Mouse (Mus musculus): ENCODE data around the gene Rnf41. TPM values are rescaled to one million over a fixed set of nuclear protein-coding genes. Genes with fewer than 3 reads are reported as not detected.

The Rnf41 gene
- polyA plus RNA-seq (2015; fragmentation: Nextera tagmentation; extraction: Ambion mirVana): 34.9 and 39.3 TPM in 2 replicates

DNA sequence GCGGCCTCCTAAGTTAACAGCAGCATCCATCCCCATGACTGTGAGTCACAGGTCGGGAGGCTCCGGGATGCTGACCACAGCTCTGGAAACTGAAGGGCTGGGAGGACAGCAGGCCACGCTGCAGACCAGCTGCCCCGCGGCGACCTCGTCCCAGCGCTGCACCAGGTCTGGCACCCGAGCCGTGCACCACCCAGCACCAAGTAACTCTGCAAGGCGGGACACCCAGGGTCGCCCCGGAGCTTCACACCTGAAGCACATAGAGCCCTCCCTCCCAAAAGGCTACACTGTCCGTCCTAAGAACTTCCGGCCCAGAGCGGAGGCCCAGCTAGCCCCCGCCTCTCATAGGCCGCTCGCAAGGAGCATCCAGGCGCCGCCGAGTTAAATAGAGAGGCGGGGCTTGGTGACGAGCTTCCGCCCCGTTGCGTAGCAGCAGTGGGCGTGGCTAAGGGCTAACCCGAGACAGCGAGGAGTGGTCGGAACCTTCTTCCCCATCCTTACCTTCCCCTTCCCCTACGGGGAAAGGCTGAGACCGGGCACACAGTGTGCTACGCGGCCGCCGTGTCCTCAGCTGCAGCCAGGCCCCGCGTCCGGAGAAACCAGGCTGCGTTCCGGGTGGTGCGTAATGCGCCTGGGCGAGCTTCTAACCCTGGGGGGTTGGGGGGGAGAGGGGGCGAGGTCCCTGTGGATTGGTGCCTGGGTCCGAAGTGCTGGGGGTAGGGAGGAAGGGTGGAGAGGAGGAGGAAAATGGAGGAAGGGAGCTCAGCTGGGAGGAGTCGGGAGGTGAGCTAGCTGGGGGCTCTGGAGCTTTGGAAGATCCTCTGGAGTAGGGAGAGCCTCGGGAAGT lies at the start of gene Rnf41, which contains the start of gene Nabp2:
Gene Rnf41 (plus strand): TSS at position 447 of the 844 bp plus-strand sequence.
Gene Nabp2 (minus strand): TSS at position 282 of the 844 bp plus-strand sequence.
- Histone ChIP-seq H3K4me2 (ENCODE audit: low read length) (peak within 1 kb of the TSS; percentile 86), H3K36me3 (ENCODE audit: insufficient read depth, low read length) (peaks cover 12% of the 10 kb centered on the region; the same call in 1 of the 2 replicates), H3K9ac (ENCODE audit: low read depth, low read length) (peak within 1 kb of the TSS; percentile 82), H3K4me3 (replicated peaks; ENCODE audit: low read depth, low read length) (peak within 1 kb of the TSS; percentile 80), H3K9me3 (replicated peaks; ENCODE audit: low read length) (no peaks in the 10 kb centered on the region), H3K27me3 (ENCODE audit: insufficient read depth, low read length) (no peaks in the 10 kb centered on the region), H3K27ac (peak within 1 kb of the TSS; percentile 95), H3K4me1 (replicated peaks; ENCODE audit: insufficient read depth, low read length) (peaks cover 15% of the 10 kb centered on the region)
- TF ChIP-seq CTCF (IDR thresholded peaks at IDR 0.05; ENCODE audit: low read depth): no peak
- ATAC-seq (replicated peaks; ENCODE audit: low FRiP score, low read depth) (peak; percentile 89), DNase-seq (ENCODE audit: low spot score) (peak; percentile 99)
- WGBS: under 1% methylated on average over 49 of the region's 50 CpGs

DNA sequence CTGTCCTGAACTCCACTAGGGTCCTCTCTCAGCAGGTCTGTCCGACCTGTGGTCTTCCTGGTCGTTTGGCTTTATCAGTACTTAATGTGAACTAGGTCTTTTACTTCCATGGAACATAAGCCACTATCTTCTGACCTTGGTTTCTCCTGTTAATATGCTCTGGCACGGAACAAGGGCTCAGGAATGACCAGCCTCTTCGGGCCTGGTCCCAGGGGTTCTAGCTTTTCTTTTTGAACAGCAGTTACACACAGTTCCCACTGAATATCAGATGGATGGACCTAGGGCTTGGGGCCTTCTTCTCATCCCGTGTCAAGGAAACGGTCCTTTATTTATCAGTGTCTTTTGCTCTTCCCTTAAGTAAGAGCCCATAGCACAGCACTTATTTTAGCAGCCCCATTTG lies 49.6 kb upstream of the Rnf41 start:
- 86% methylated on average over 6 of the region's 6 CpGs for WGBS

GRCm38 (mm10) chr10:128362568-128362967 lies 48.9 kb upstream of the Rnf41 start:
- no peak overlapping the region for H3K4me3 ChIP-seq (replicated peaks; ENCODE audit: low read depth, low read length)
- H3K9me3 ChIP-seq (replicated peaks; ENCODE audit: low read length): no peaks in the 10 kb centered on the region
- H3K9ac ChIP-seq (ENCODE audit: low read depth, low read length): no peak overlapping the region
- no peak overlapping the region for H3K27ac ChIP-seq
- peak; percentile 71 for TF ChIP-seq CTCF (IDR thresholded peaks at IDR 0.05; ENCODE audit: low read depth)
- WGBS: 45% methylated on average over 3 of the region's 3 CpGs
- H3K4me2 ChIP-seq (ENCODE audit: low read length): no peak overlapping the region
- H3K27me3 ChIP-seq (ENCODE audit: insufficient read depth, low read length): no peaks in the 10 kb centered on the region
- 0 out of 2 replicates have a peak, but pooled peaks cover 2% of the 10 kb centered on the region for H3K4me1 ChIP-seq (replicated peaks; ENCODE audit: insufficient read depth, low read length)
- peaks cover 55% of the 10 kb centered on the region for H3K36me3 ChIP-seq (ENCODE audit: insufficient read depth, low read length)
- DNase-seq (ENCODE audit: low spot score): peak; percentile 81
- no peak for ATAC-seq (replicated peaks; ENCODE audit: low FRiP score, low read depth)

More for the DNA sequence above, 49.6 kb upstream of the Rnf41 start:
- DNase-seq (ENCODE audit: low spot score) (no peak), ATAC-seq (replicated peaks; ENCODE audit: low FRiP score, low read depth) (no peak)
- no peak for TF ChIP-seq CTCF (IDR thresholded peaks at IDR 0.05; ENCODE audit: low read depth)
- Histone ChIP-seq H3K27me3 (ENCODE audit: insufficient read depth, low read length) (no peaks in the 10 kb centered on the region), H3K9ac (ENCODE audit: low read depth, low read length) (no peak overlapping the region), H3K4me2 (ENCODE audit: low read length) (no peak overlapping the region), H3K9me3 (replicated peaks; ENCODE audit: low read length) (no peaks in the 10 kb centered on the region), H3K4me3 (replicated peaks; ENCODE audit: low read depth, low read length) (no peak overlapping the region), H3K36me3 (ENCODE audit: insufficient read depth, low read length) (peaks cover 59% of the 10 kb centered on the region), H3K27ac (no peak overlapping the region), H3K4me1 (replicated peaks; ENCODE audit: insufficient read depth, low read length) (no peaks in the 10 kb centered on the region)

DNA sequence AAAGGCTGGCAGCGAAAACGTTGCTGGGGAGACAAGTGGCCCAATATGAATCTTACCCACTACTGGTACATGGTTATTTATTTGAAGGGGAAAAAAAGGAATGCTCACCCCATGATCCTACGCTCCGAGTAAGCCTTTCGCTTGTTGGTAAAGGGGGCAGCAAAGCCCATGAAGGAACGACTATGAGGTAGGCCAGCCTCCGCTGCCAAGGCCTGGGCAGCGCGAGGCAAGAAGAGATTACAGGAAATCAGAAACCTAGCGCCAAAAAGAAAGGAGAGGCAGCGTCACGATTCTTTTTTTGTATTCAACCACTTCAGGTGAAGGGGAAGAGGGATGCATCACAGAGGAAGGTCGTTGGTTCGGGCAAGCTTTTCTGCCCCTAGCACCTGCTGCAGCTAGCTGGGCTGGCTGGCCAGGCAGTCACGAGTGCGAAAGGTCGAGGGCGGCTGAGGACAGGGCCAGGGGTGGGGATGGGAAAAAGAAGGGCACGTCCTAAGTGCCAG lies 43.5 kb upstream of the Rnf41 start:
- Histone ChIP-seq H3K9me3 (replicated peaks; ENCODE audit: low read length) (no peaks in the 10 kb centered on the region), H3K4me3 (replicated peaks; ENCODE audit: low read depth, low read length) (peak overlapping the region; percentile 72), H3K4me2 (ENCODE audit: low read length) (peak overlapping the region; percentile 73), H3K9ac (ENCODE audit: low read depth, low read length) (peak overlapping the region; percentile 73), H3K27ac (peak overlapping the region; percentile 94), H3K4me1 (replicated peaks; ENCODE audit: insufficient read depth, low read length) (0 out of 2 replicates have a peak, but pooled peaks cover 7% of the 10 kb centered on the region), H3K27me3 (ENCODE audit: insufficient read depth, low read length) (no peaks in the 10 kb centered on the region), H3K36me3 (ENCODE audit: insufficient read depth, low read length) (0 out of 2 replicates have a peak, but pooled peaks cover 11% of the 10 kb centered on the region)
- 15% methylated on average over 19 of the region's 19 CpGs for WGBS
- no peak for TF ChIP-seq CTCF (IDR thresholded peaks at IDR 0.05; ENCODE audit: low read depth)
- peak; percentile 53; the same call in 1 of the 2 replicates for ATAC-seq (replicated peaks; ENCODE audit: low FRiP score, low read depth)
- no peak for DNase-seq (ENCODE audit: low spot score)

GRCm38 (mm10) chr10:128368402-128369217 lies 42.8 kb upstream of the Rnf41 start, which contains the start of gene Coq10a:
Gene Coq10a, minus strand, starts transcription at chr10:128368997.
- peak within 1 kb of the TSS; percentile 72 for H3K4me3 ChIP-seq (replicated peaks; ENCODE audit: low read depth, low read length)
- 0 out of 2 replicates have a peak, but pooled peaks cover 7% of the 10 kb centered on the region for H3K36me3 ChIP-seq (ENCODE audit: insufficient read depth, low read length)
- H3K4me2 ChIP-seq (ENCODE audit: low read length): peak within 1 kb of the TSS; percentile 73
- 0 out of 2 replicates have a peak, but pooled peaks cover 7% of the 10 kb centered on the region for H3K4me1 ChIP-seq (replicated peaks; ENCODE audit: insufficient read depth, low read length)
- peak within 1 kb of the TSS; percentile 73 for H3K9ac ChIP-seq (ENCODE audit: low read depth, low read length)
- DNase-seq (ENCODE audit: low spot score) (peak; percentile 96), ATAC-seq (replicated peaks; ENCODE audit: low FRiP score, low read depth) (peak; percentile 93)
- under 1% methylated on average over 83 of the region's 87 CpGs for WGBS
- TF ChIP-seq CTCF (IDR thresholded peaks at IDR 0.05; ENCODE audit: low read depth): 0 out of 2 replicates have a peak, but pooled peaks have one; percentile 9
- H3K27me3 ChIP-seq (ENCODE audit: insufficient read depth, low read length): no peaks in the 10 kb centered on the region
- H3K27ac ChIP-seq: peak within 1 kb of the TSS; percentile 94
- no peaks in the 10 kb centered on the region for H3K9me3 ChIP-seq (replicated peaks; ENCODE audit: low read length)
